Mouse (Mus musculus) thymus, adult 2 months (tissue): ENCODE data around the gene Gm20388.

Source experiments
- CTCF ChIP-seq: fragments of 200-500 bp; IDR thresholded peaks from 2 replicates; pipeline ENCODE4 v1.5.1; 2012; ENCODE audit warnings: mild to moderate bottlenecking, control low read depth, low read length, moderate library complexity, borderline replicate concordance; ENCODE audit not compliant: control insufficient read depth, poor library complexity, insufficient read depth; ENCODE audit errors: extremely low read depth
- POLR2A ChIP-seq: fragments of 200-500 bp; IDR thresholded peaks from 2 replicates; pipeline ENCODE4 v1.6.1; 2012; ENCODE audit warnings: mild to moderate bottlenecking, low read length, control low read depth, moderate library complexity; ENCODE audit not compliant: control insufficient read depth, poor library complexity, insufficient read depth; ENCODE audit errors: extremely low read depth

DNA sequence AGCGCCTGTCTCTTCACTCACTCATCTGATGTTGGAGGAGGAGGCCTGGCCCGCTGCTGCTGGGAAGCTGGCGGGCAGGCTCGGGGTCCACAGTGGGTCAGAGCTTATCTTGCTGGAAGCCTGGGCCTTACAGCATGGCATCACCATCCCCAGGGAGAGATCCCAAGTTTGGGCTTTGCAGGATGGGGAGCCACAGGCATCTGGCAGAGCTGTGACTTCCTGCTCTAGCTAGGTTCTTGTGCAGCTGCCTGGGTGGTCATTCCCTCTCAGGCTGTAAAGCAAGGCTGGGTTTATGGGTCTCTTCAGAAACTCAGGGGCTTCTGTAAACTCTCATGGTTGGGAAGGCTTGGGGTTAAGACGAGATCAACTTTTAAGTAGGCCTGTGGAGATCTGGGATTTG lies 2169.7 kb downstream of the Gm20388 start:
- TF ChIP-seq POLR2A (no peak), CTCF (no peak)
